Mouse (Mus musculus) cerebellum, postnatal 14 days (tissue): ENCODE results near the gene Trim7.
"Not testable (repeated sequence)": the region's sequence is repeated elsewhere in the genome, so short reads cannot be mapped to it uniquely, and the experiment has no call there.

Source experiments
- DNase-seq, 2 experiments: peaks; one replicate each; pipeline ENCODE4 v3.0.0; 2021; ENCODE audit warnings: mixed read lengths in 2 of 2

Gene Trim7

DNA sequence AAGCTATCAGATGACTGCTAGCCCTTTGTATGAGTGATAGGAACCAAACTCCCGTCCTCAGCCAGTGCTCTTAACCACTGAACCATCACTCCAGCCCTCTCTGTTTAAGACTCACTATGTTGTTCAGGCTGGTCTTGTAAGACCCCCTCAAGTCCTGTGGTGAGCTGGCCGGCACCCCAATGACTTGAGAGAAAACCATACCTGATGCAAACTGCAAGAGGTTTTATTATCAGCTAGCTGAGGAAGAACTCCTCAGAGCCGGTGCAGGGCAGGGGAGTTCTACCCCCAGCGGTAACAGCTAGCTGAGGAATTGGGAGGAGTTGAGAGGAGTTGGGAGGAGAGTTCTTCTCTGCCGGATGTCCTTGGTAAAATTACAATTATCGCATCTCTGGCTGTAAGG is 2.0 kb downstream of the Trim7 start:
- DNase-seq, result no peak

DNA sequence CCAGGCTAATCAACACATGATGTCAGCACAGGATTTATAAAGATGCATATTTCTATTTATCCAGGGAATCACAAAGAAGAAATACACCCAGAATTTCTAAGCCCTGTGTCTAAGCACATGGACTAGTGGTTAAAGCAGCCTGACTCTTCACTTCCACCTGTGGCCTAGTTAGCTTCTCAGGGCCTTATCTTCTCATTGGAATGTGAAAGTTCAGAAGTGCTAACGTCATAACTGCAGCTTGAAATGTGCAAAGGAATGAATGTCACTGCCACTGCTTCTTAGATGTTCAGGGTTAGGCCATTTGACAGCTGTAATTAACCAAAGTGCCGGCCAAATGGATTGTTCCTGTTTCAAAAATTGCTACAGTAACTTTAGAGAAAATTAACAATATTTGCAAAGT is 4.3 kb downstream of the Trim7 start:
- no peak for DNase-seq

DNA sequence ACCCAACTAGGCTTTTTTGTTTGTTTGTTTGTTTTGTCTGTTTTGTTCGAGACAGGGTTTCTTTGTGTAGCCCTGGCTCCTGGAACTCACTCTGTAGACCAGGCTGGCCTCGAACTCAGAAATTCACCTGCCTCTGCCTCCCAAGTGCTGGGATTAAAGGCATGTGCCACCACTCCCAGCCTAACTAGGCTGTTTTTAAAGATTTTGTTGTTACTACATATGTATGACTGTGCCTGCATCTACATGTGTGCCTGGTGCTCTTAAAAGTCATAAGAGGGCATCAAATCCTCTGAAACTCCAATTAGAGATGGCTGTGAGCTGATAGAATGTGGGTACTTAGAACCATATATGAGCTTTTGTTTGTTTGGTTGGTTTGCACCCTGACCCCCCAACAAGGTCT is 5.3 kb downstream of the Trim7 start:
- DNase-seq, result no peak

DNA sequence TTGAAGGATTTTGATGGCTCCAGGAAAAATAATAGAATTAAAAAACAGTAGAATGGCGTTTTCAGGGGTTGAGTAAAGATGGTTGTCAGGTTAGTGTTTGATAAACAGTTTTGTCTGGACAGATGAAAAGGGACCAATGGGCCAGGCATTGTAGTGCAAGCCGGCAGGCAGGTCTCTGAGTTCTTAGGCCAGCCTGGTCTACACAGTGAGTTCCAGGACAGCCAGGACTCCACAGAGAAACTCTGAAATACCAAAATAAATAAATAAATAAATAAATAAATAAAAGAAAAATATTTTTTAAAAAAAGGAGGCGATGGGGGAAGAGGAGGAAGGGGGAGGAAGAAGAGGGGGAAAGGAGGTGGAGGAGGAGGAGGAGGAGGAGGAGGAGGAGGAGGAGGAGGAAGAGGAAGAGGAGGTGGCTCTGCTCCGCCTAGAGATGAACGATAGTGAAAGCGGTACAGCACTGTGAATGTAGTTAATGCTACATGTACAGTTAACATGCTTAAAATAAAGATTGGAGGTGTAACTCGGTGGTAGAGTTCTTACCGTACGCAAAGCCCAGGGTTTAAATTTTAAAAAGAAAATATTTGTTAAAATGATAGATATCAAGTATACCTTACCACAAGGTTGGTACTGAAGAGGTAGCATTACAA is 7.3 kb downstream of the Trim7 start:
- no peak for DNase-seq

DNA sequence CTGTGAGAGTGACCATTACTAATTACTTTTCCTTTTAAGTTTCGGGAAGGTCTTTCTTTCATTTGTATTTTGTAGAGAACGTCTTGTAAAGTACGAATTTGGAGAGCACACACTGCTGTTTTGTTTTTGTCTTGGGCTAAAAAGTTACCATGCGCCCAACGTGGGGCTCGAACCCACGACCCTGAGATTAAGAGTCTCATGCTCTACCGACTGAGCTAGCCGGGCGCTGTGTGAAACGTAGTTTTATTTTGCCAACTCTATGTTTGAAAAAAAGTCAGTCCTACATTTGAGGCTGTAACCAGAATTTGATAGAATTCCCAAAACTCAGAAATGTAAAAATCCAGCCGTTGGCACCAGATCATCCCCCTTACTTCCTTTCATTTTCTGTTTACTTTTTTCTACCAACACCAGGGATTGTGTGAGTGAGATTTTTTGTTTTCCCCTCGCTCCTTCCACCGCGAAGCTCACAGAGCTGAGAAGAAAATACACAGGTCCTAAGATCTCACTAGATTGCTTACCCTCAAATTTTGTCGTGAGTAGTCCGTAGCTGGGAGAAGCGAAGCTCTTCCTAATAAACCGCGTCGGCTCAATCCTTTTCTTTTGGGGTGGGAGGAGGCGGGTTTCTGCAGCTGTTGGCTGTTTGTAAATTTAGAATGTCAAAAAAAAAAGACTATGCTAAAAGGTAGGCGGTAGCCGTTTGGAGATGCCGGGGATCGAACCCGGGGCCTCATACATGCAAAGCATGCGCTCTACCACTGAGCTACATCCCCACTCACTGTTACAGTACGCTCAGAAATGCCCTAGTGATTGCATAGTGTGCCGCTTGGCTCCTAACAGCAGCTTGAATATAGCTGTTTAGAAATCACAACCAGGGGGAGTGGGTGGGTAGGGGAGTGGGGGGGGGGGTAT is 8.0 kb downstream of the Trim7 start:
- peak; percentile 93 to 96 for DNase-seq

DNA sequence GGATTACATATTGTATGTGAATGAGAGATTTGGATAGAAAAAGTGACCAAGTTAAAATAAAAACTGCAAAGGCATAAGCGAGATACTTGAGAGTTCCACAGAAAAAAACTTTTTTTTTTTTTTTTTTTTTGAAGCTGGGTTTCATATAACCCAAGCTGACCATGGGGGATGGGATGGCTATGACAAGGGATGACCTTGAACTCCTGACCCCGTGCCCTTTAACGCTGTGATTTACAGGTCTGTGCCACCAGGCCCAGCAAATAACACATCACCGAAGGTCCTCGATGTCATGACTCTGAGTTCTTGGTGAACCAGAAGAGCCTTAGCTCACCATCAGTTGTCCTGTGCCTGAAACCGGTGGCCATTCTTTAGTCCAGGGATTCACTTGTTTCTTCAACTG is 10.0 kb downstream of the Trim7 start:
- no peak for DNase-seq

DNA sequence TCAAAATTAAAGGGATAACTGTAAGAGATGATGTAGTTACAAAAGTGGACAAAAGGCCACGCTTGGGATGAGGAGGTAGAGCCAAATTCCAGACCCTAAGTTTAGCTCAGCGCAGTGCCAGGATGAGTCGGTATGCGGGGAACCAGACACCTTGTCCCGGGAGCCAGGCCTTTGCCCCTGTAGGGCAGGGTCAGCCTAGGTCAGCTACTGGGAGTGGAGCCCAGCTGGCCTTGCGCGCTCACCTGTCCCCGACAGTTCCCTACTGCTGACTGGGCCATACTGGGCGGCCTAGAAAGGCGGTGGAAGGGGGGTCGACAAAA is 11.0 kb downstream of the Trim7 start:
- no peak for DNase-seq

DNA sequence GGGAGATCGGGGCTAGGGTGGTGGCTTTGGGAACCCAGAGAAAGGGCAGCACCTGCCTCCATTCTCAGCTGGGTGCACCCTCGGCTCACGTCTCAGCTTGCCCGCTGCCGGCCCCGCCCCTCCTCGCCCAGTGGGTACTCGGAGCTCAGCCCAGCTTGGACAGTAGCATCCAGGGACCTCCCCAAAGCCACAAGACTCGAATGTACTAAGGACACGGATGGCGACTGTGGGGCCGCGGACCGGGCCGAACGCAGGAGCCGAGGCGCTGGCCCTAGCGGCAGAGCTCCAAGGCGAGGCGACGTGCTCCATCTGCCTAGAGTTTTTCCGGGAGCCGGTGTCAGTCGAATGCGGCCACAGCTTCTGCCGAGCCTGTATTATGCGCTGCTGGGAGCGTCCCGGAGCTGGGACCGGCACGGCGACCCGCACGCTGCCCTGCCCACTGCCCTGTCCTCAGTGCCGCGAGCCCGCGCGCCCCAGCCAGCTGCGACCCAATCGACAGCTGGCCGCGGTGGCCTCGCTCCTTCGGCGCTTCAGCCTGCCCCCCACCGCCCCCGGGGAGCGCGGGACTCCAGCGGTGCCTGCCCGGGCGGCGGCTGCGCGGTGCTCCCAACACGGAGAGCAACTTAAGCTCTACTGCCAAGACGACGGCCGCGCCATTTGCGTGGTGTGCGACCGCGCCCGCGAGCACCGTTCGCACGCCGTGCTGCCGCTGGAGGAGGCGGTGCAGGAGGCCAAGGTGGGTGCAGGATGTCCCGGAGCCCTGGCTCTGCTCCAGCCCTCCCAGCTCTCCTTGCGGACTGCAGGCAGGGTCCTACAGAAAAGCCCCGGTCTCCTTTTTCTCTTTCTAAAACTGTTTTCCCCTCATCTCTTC is 11.6 kb downstream of the Trim7 start:
- peak; percentile 68 to 73 for DNase-seq

DNA sequence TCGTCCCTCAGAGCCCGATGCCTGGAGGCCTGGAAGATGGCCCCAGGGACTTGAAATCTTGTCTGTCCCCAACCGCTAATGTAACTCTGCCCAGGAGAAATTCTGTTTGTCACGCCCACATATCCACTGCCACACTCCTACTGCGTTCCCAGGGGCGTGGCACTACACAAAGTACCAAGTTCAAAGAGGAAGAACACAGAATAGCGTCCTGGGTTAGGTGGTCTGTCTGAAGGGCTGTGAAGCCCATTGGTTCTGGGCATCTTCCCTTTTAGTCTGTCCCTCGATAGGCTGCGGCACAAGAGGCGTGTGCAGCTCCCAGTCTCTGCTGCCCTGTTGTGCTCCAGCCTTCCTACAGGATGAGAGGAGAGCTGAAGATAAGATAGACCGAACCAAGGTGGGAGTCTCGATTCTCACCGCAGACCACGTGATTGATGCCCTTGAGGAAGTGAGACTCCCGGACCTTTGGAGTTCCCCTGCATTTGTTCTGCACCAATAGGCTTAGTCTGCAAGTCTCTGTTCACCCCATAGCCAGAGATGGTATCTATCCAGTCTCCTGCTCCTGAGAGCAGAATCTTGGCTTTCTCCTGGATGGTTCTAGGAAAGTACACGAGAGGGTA is 12.3 kb downstream of the Trim7 start:
- DNase-seq, result peak in 1 of 2 experiments; percentile 41

DNA sequence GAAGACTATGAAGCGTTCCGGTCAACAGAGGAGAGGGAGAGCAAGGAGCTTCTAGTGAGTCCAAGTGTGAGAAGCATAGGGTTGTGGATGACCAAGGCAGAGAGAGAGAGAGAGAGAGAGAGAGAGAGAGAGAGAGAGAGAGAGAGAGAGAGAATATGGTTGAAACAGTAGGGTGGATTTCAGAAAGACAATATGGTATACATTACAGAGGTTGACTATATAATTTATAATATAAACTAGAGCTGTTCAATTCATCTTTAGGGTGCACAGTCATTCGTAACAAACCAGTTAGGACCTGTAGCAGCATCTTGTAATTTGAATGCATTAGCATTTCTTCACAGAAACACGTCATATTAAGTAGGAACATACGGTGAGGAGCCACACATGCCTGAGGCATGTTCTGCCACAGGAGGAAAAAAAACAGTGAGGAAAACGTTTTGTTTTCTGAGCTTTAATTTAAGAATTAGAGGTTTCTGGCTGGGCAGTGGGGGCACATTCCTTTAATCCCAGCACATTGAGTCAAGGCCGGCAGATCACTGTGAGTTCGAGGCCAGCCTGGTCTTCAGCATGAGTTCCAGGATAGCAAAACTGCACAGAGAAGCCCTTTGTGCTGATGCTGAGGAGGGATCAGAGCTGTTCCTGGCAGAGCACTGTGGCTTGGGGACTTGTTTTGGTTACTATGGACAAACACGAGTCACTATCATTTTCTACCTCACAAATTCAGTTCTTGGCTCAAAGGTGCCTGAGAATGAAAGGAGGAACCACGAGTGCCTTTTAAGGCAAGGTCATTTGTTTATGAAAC is 13.1 kb downstream of the Trim7 start:
- DNase-seq, result no peak

DNA sequence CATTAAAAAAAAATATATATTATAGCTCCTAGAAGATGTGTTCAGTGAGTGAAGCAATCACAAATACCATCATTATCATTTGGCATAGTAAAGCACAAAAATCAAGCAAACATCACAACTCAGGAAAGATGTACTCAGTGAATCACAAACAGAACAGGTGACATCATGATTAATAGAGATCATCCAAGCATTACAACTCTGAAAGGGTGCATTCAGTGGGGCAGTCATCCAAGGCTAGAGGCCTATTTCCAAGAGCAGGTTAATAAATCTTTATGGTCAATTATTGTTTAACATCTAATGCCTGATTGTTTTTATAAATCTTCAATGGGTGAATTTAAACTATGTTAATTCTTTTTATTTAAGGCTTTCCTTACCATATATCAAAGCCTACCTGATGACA is 14.9 kb downstream of the Trim7 start:
- DNase-seq, result no peak

DNA sequence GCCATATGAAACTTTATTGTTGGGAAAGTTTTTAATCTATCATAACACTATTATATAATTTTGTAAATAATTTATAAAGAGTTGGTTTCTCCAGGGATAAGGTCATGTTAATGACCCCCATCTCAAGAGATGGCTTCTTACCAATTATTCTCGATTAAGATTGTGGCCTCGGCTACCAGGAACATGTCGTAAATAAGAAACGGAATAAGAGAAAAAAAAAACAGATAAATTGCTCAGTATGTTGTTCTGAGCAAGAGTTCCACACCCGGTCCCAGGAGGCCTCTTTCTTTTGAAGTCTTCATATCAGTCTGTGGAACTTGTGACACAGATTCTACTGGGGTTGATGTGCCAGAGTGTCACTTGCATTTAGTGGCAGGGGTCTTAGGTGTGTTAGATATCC is 15.3 kb downstream of the Trim7 start:
- no peak for DNase-seq

DNA sequence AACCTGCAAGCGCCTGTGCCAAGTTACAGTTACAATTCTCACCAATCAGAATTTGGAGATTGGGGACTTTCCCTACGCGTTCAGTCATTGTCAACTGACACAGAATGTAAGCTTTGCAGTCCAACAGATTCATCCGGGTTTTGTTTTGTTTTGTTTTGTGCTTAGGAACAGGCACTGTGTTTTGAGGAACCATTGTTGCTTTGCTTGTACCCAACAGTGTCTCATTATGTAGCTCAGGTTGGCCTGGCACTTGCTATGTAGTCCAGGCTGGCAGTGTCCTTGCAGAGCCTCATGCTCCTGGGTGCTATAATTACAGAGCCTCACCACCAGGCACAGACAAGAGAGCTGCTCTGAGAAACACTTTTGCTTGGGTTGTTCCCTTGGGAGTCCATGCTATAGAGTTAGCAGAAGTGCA is 16.4 kb downstream of the Trim7 start:
- no peak for DNase-seq

DNA sequence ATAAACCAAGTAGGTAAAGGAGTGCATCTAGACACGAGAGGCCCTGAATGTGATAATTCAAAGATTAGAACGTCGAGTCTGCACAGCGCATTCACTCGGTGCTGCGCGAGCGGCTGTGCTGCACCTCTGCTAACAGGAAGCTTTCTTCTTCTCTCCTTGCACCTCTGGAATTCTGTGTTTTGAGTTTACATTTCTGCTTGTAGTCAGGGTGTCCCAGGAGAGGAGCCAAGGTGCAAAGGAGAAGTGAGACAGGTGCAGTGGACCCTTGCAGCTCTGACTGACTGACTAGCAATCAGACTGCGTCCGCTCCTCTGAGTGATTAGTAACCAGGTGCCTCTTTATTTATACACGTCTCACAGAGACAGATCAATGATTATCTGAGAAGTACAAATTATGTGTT is 17.3 kb downstream of the Trim7 start:
- DNase-seq, result no peak

DNA sequence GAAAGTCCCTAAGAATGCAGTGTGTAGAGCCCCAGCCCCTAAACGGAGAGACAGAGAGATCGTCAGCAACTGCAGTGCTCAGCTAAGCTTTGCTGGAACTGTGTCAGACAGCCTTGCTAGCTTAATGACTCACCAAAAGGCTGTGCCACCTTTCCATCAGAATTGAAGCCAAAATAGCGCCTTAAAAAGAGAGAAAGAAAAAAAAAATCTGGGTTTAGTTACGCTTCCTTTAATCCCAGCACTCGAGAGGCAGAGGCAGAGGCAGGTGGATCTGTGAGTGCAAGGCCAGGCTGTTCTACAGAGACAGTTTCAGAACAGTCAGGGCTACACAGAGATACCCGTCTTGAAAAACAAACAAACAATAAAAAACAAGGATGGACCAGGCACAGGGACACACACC is 18.4 kb downstream of the Trim7 start:
- DNase-seq, result no peak

DNA sequence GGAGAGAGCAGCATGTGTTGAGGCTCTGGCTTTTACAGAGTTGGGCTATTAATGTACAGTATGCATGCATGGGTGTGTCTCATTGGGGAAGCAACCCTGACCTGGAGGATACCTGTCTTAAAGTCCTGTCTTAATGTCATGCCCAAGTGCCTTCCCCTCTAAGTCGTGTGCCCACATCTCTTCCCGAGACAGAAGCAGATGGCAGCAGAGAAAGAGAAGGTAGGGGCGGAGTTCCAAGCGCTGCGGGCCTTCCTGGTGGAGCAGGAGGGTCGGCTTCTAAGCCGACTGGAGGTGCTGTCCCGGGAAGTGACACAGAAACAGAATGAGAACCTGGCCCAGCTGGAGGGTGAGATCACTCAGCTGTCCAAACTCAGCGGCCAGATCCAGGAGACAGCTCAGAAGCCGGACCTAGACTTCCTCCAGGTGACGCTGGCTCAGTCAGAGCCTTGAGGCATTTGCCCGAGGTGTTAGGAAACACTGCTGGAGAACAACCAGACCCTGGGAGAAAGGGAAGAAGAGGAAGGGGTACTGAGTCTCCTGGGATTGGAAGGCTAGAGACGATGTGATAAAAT is 19.4 kb downstream of the Trim7 start:
- no peak for DNase-seq

DNA sequence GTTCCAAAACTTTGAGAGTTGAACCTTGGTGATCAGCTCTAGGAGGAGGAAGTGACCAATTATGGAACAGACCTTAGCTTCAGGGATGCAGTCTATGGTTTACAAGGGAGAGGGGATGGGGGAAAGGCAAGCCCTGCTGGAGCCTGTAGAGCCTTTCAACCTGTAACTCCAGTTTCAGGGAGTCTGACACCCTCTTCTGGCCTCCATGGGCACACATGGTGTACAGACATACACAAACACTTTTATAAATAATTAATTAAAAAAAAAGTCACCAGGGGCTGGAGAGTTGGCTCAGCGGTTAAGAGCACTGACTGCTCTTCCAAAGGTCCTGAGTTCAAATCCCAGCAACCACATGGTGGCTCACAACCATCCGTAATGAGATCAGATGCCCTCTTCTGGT is 20.4 kb downstream of the Trim7 start:
- DNase-seq, result not testable (repeated sequence)

DNA sequence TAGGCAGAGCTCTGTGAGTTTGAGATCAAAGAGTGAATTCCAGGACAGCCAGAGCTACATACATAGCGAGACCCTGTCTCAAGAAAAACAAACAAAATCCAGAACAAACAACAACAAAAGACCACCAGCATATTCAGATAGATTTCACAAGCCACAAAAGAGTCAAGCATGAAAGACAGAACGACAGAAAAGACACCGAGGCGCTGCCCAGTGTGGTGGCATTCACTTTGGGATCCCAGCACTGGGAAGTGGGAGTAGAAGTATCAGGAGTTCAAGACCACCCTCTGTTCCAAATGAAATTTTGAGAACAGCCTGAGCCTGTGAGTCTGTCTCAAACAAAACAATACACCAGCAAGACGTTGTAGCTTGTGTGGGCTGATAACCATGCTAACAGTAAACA is 20.9 kb downstream of the Trim7 start:
- DNase-seq, result no peak

DNA sequence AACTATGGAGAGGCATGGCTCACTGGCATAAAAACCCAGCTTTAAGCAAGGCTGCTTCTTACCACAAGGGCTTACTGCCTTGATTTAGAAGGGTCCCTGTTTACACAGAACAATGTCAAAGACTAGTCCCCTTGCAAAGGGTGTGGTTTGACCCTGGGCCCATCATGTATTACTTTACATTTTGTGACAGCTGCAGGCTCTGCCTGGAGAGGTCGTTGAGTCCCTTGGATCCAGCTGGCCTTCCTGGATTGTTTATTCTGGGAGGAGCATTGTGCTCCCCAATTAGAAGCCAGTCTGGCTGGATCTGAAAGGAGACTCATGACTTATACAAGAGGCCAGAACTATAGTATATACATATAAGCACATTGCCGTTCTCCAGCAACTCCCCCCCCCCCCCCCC is 24.3 kb downstream of the Trim7 start:
- no peak for DNase-seq

DNA sequence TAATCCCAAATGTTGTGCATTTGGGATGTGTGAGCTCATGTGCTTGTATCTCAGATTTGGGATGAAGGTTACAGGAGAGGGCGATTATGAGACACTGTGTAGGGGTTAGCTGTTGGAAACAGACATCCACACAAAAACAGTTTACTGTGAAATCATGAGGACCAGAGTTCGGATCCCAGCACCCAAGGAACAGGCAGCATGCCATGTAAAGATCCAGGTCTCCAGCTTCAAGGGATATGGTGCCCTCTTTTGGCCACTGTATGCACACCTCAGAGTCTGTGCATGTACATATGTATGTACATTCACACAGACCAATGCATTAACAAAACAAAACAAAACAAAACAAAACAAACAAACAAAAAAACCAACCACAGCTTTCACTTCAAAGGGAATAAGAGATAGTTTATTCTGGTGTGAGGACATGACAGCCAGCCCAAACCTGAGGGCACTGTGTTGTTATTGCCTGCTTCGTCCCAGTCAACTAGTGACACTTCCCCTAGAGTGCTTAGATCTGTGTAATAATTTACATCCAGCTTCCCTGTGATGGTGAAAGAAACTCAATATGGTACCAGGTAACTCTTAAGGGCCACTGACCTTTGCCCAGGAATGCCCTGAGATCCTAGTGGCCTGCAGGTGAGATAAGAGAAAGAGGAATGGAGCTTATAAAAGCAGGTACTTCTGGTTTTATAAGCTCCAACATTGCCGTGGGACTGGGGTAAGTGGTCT is 25.5 kb downstream of the Trim7 start:
- DNase-seq, result no peak

DNA sequence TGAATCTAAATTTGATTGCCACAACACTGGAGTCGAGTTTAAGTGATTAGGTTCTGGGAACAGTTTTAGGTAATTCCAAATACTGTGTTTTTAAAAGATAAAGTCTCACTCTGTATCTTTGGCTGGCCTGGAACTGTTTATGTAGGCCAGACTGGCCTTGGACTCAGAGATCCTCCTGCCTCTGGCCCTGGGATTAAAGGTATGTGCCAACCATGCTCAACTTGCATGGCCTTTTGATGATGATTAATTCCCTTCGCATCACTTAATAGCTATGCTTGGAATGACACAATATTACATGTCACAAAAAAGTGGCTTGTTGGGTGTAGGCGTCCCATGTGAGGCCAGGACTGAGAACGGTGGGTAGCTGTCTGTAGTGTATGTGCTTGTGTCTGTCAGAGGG is 26.2 kb downstream of the Trim7 start:
- no peak for DNase-seq
